Mouse (Mus musculus) spleen, adult 2 months (tissue): ENCODE results near the gene Fstl5.

Source experiments
- CTCF ChIP-seq: fragments of 200-500 bp; IDR thresholded peaks from 2 replicates; pipeline ENCODE4 v1.5.1; 2011; ENCODE audit warnings: mild to moderate bottlenecking, inconsistent platforms; ENCODE audit not compliant: insufficient read depth, insufficient read length, insufficient replicate concordance; ENCODE audit errors: extremely low read depth
- POLR2A ChIP-seq: fragments of 200-500 bp; IDR thresholded peaks from 2 replicates; pipeline ENCODE4 v1.6.1; 2011; ENCODE audit warnings: low read depth, low read length, inconsistent platforms

- TF ChIP-seq POLR2A (no peak), CTCF (no peak)
These were observed at the start of gene Fstl5 for GRCm38 (mm10) chr3:76074060-76074707.
